Mouse (Mus musculus) G1E (cell line): ENCODE measurements around the gene Epb41l2. TPM values are rescaled to one million over a fixed set of nuclear protein-coding genes. Genes with fewer than 3 reads are reported as not detected.

Experiments used
- ATAC-seq: 2 replicates; pipeline ENCODE4 v1.8.0; 2016; ENCODE audit warnings: mild to moderate bottlenecking; ENCODE audit not compliant: insufficient number of reproducible peaks, poor library complexity, low FRiP score, severe bottlenecking; ENCODE audit errors: extremely low read depth
- DNase-seq: peaks from one replicate; pipeline ENCODE4 v3.0.0; 2012; ENCODE audit warnings: low spot score
- H3K27me3 ChIP-seq: 2 replicates; pipeline ENCODE4 v1.6.1; 2012; ENCODE audit warnings: mild to moderate bottlenecking, low read length, inconsistent platforms; ENCODE audit not compliant: insufficient read depth
- H3K36me3 ChIP-seq: replicated peaks from 2 replicates; pipeline ENCODE3; 2012; ENCODE audit warnings: mild to moderate bottlenecking, inconsistent platforms
- H3K4me1 ChIP-seq: 2 replicates; pipeline ENCODE4 v1.6.1; 2012; ENCODE audit warnings: low read depth, low read length, inconsistent platforms, mixed read lengths; ENCODE audit not compliant: insufficient read depth
- H3K4me3 ChIP-seq: 2 replicates; pipeline ENCODE4 v1.5.1; 2012; ENCODE audit warnings: low read depth, mild to moderate bottlenecking, inconsistent platforms, low read length, moderate library complexity, mixed read lengths
- H3K9me3 ChIP-seq: replicated peaks from 2 replicates; pipeline ENCODE4 v1.6.1; 2012; ENCODE audit warnings: inconsistent platforms
- CTCF ChIP-seq: IDR thresholded peaks from 2 replicates; pipeline ENCODE4 v1.5.1; 2012; ENCODE audit warnings: low read depth, low read length, inconsistent platforms, mixed read lengths
- GATA1 ChIP-seq: IDR thresholded peaks from 2 replicates; pipeline ENCODE4 v1.6.1; 2012; ENCODE audit warnings: borderline replicate concordance, low read length, inconsistent platforms, mixed read lengths
- GATA2 ChIP-seq: IDR thresholded peaks from 2 replicates; pipeline ENCODE4 v1.6.1; 2012; ENCODE audit warnings: low read depth, low read length, inconsistent platforms, borderline replicate concordance
- POLR2AphosphoS5 ChIP-seq: IDR thresholded peaks from 2 replicates; pipeline ENCODE4 v1.6.1; 2012; ENCODE audit warnings: low read depth, low read length, inconsistent platforms; ENCODE audit not compliant: insufficient replicate concordance
- TAL1 ChIP-seq: conservative IDR thresholded peaks from 2 replicates; pipeline ENCODE4 v1.6.1; 2012; ENCODE audit warnings: low read depth, low read length, inconsistent platforms, mixed read lengths
- polyA plus RNA-seq: library from polyadenylated mRNA; stranded (reverse); fragments of >175 nt; gene quantifications from 2 replicates; pipeline ENCODE4 v1.2.3, GENCODE M21; 2012
- total RNA-seq, 2 experiments: library from RNA; stranded (forward) in 1 of 2; stranded (reverse) in 1 of 2; fragments of 200-1000 nt in 1 of 2; fragments of >200 nt in 1 of 2; fragmentation: Nextera tagmentation in 1 of 2; gene quantifications; 2 replicates each; pipeline ENCODE4 v1.2.3; 2014 to 2017

The Epb41l2 gene
- total and polyA plus RNA-seq, 3 experiments = 0.71 TPM; not detected in 2

DNA sequence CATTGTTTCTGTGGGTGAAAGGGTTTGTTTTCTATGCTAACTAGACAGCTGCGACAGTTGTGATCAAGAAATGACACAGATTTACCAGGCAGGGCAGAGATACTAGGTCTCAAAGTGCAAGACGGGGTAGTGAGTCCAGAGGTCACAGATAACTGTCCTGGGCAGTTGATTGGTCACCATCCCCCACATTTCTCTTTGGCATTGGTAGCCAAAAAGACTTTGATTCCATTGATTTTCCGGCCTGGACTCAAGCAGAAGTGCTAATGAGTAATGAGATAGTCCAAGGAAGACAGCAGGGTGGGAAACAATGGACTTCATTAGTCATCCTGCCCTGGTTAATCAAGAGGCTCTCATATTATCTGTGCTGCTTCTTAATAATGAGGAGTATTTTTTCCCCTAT lies 160.4 kb downstream of the Epb41l2 start:
- no peaks in the 10 kb centered on the region for H3K36me3 ChIP-seq
- DNase-seq = no peak
- no peaks in the 10 kb centered on the region for H3K4me1 ChIP-seq
- no peaks in the 10 kb centered on the region for H3K9me3 ChIP-seq
- no peak overlapping the region for H3K4me3 ChIP-seq
- ATAC-seq = no peak
- H3K27me3 ChIP-seq = no peaks in the 10 kb centered on the region; the same call in 1 of the 2 replicates
- TF ChIP-seq GATA2 = no peak
- TF ChIP-seq CTCF = no peak
- TF ChIP-seq TAL1 = no peak
- TF ChIP-seq POLR2AphosphoS5 = no peak
- no peak for TF ChIP-seq GATA1

DNA sequence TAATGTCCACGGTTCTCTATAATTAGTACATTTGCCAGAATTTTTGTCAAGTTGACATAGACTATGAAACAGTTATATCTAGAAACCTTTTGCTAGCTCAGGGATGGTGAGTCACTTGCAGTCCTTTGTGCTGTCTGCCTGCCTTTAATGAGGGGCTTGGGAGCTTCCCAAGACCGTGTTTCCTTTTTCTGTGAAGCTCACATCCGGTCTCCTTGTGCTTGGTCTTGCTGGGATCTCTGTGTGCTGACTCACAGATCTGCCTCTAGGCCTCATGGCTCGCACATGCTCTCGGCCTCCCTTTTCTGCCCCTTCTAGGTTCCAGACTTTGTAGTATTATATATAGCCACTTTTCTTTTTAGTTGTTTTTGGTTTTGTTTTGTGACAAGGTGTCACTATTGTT lies 160.8 kb downstream of the Epb41l2 start:
- Histone ChIP-seq H3K4me1 (no peaks in the 10 kb centered on the region), H3K4me3 (no peak overlapping the region), H3K27me3 (no peaks in the 10 kb centered on the region; the same call in 1 of the 2 replicates), H3K36me3 (no peaks in the 10 kb centered on the region), H3K9me3 (no peaks in the 10 kb centered on the region)
- ATAC-seq (no peak), DNase-seq (no peak)
- TF ChIP-seq CTCF (no peak), GATA2 (no peak), GATA1 (no peak), POLR2AphosphoS5 (no peak), TAL1 (no peak)

GRCm38 (mm10) chr10:25523727-25524126 lies 164.1 kb downstream of the Epb41l2 start:
- Histone ChIP-seq H3K27me3 (no peaks in the 10 kb centered on the region; the same call in 1 of the 2 replicates), H3K4me3 (no peak overlapping the region), H3K36me3 (no peaks in the 10 kb centered on the region), H3K9me3 (no peaks in the 10 kb centered on the region), H3K4me1 (no peaks in the 10 kb centered on the region)
- DNase-seq (no peak), ATAC-seq (no peak)
- TF ChIP-seq TAL1 (no peak), CTCF (no peak), GATA2 (no peak), POLR2AphosphoS5 (no peak)

- TF ChIP-seq CTCF (no peak), TAL1 (no peak), GATA2 (no peak), POLR2AphosphoS5 (no peak), GATA1 (no peak)
- ATAC-seq = no peak
- H3K4me1 ChIP-seq = no peaks in the 10 kb centered on the region
Observed at GRCm38 (mm10) chr10:25526156-25526555, 166.6 kb downstream of the Epb41l2 start.

DNA sequence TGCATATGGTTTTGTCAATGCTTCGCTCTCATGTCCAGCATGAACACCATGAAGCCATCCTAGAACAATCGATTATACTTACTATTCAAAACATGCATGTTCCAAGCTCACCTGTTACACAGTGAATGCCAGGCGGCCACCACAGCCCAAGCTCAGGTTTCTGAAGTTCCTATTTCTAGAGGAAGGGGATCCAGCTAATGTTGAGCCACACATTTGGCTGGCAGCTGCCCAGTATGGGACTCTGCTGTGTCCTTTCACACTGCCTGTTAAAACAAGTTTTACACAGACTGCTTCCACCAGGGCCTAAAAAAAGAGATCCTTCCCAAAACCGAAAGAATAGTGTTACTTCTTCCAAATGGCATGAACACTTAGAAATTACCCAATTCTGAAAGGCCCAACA lies 167.0 kb downstream of the Epb41l2 start:
- Histone ChIP-seq H3K27me3 (no peaks in the 10 kb centered on the region; the same call in 1 of the 2 replicates), H3K36me3 (no peaks in the 10 kb centered on the region), H3K4me1 (no peaks in the 10 kb centered on the region), H3K9me3 (no peaks in the 10 kb centered on the region), H3K4me3 (no peak overlapping the region)
- ATAC-seq (no peak), DNase-seq (no peak)
- TF ChIP-seq POLR2AphosphoS5 (no peak), GATA1 (no peak), GATA2 (no peak), TAL1 (no peak), CTCF (no peak)

More at GRCm38 (mm10) chr10:25526156-25526555, 166.6 kb downstream of the Epb41l2 start:
- DNase-seq = no peak
- no peak overlapping the region for H3K4me3 ChIP-seq
- H3K36me3 ChIP-seq = no peaks in the 10 kb centered on the region
- no peaks in the 10 kb centered on the region for H3K9me3 ChIP-seq
- no peaks in the 10 kb centered on the region; the same call in 1 of the 2 replicates for H3K27me3 ChIP-seq

DNA sequence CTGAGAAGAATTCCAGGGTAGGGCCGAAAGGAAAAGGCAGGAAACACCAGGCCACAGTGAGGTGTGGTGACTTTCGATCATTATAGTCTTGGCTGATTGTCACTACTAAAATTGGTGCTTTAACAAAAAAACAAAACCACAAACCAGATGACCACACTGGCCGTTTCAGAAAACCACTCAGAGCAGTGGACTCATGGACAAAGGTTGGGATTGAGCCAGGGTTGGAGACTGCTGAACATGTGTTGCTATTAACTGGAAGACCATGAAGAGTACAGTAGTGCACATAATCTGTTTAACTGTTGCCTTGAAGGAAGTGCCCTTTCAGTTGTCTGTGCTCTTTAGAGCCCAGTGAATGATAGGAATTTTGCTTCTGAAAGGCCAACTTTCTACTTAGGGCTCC lies 167.5 kb downstream of the Epb41l2 start:
- H3K4me3 ChIP-seq = no peak overlapping the region
- TF ChIP-seq CTCF (no peak), GATA2 (no peak), TAL1 (no peak), GATA1 (no peak), POLR2AphosphoS5 (no peak)
- DNase-seq = no peak
- H3K36me3 ChIP-seq = no peaks in the 10 kb centered on the region
- no peaks in the 10 kb centered on the region for H3K9me3 ChIP-seq
- H3K27me3 ChIP-seq = no peaks in the 10 kb centered on the region; the same call in 1 of the 2 replicates
- no peaks in the 10 kb centered on the region for H3K4me1 ChIP-seq
- no peak for ATAC-seq

DNA sequence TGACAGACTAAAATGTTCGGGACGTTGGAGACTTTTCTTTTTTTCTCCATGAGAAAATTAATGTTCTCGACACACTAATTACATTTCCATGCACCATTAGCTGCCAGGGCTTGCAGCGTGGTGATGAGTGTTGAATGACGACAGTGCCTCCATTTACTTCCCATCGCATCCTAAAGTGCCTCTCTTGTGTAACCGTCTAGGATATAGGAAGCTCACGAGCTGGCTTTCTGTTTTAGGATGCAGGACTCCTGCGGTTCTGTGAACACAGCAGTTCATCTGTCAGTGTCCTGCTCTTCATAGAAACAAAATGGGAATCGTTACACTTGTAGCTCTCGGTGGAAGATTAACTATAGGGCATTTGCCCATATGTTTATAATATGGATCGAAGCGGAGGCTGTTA lies 171.7 kb downstream of the Epb41l2 start:
- no peak for TF ChIP-seq GATA2
- TF ChIP-seq CTCF = no peak
- TF ChIP-seq GATA1 = no peak
- no peak for TF ChIP-seq TAL1
- no peak for TF ChIP-seq POLR2AphosphoS5
- ATAC-seq (no peak), DNase-seq (no peak)
- no peaks in the 10 kb centered on the region for H3K9me3 ChIP-seq
- no peaks in the 10 kb centered on the region for H3K36me3 ChIP-seq
- peaks cover 3% of the 10 kb centered on the region; the same call in 1 of the 2 replicates for H3K27me3 ChIP-seq
- no peak overlapping the region for H3K4me3 ChIP-seq
- no peaks in the 10 kb centered on the region for H3K4me1 ChIP-seq
